Mouse (Mus musculus): Measurements from ENCODE around the gene Gm13290.
"Not testable (repeated sequence)": the region's sequence is repeated elsewhere in the genome, so short reads cannot be mapped to it uniquely, and the experiment has no call there.

DNA sequence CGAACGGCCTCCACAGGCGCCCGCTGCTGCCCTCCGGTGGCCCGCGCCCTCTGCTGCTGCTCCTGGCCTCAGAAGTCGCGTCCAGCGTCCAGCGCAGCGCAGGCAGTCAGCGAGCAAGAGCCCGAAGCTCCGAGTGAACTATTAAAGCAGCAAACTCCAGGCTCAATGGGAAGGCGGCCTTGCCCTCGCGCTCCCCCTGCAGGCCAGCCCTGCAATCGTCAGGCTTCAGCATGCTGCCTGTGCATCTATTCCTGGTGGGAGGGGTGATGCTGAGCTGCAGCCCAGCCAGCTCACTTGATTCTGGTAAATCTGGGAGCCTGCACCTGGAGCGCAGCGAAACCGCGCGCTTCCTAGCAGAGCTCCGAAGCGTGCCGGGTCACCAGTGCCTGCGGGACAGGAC, 14.8 kb downstream of the Gm13290 start, which contains the start of gene Gm13277:
- peak; percentile 27; the same call in 1 of the 2 replicates for TF ChIP-seq CTCF (IDR thresholded peaks at IDR 0.05; ENCODE audit: control insufficient read depth, insufficient read depth, insufficient replicate concordance, low read depth, low read length)
- not testable (repeated sequence) for TF ChIP-seq POLR2A (IDR thresholded peaks at IDR 0.05; ENCODE audit: control insufficient read depth, low read depth, low read length)

Measured in testis, adult 2 months (tissue).